Mouse (Mus musculus): ENCODE measurements around the gene Golm1.
"Not testable (repeated sequence)": the region's sequence is repeated elsewhere in the genome, so short reads cannot be mapped to it uniquely, and the experiment has no call there.

Golm1 gene

GRCm38 (mm10) chr13:59646674-59647244 is 28.9 kb downstream of the Golm1 start:
- DNase-seq (ENCODE audit: low spot score), result no peak

- no peak for DNase-seq (ENCODE audit: low spot score)
Observed at GRCm38 (mm10) chr13:59645491-59645890, 30.1 kb downstream of the Golm1 start.

GRCm38 (mm10) chr13:59642818-59643217 is 32.8 kb downstream of the Golm1 start:
- DNase-seq (ENCODE audit: low spot score), result peak; percentile 59

GRCm38 (mm10) chr13:59640178-59640440 is 35.5 kb downstream of the Golm1 start:
- no peak for DNase-seq (ENCODE audit: low spot score)

- DNase-seq (ENCODE audit: low spot score), result peak; percentile 64
Observed at GRCm38 (mm10) chr13:59639368-59640177, 36.0 kb downstream of the Golm1 start.

GRCm38 (mm10) chr13:59637800-59638199 is 37.8 kb downstream of the Golm1 start:
- no peak for DNase-seq (ENCODE audit: low spot score)

GRCm38 (mm10) chr13:59634637-59635036 is 41.0 kb downstream of the Golm1 start:
- no peak for DNase-seq (ENCODE audit: low spot score)

GRCm38 (mm10) chr13:59626739-59627138 is 48.9 kb downstream of the Golm1 start:
- no peak for DNase-seq (ENCODE audit: low spot score)

GRCm38 (mm10) chr13:59624903-59625302 is 50.7 kb downstream of the Golm1 start:
- DNase-seq (ENCODE audit: low spot score), result no peak

GRCm38 (mm10) chr13:59624389-59624788 is 51.2 kb downstream of the Golm1 start:
- no peak for DNase-seq (ENCODE audit: low spot score)

GRCm38 (mm10) chr13:59621643-59622489 is 53.7 kb downstream of the Golm1 start:
- no peak for DNase-seq (ENCODE audit: low spot score)

- no peak for DNase-seq (ENCODE audit: low spot score)
Observed at GRCm38 (mm10) chr13:59618463-59618862, 57.1 kb downstream of the Golm1 start.

GRCm38 (mm10) chr13:59615554-59615953 is 60.1 kb downstream of the Golm1 start:
- no peak for DNase-seq (ENCODE audit: low spot score)

- DNase-seq (ENCODE audit: low spot score), result no peak
Observed at GRCm38 (mm10) chr13:59615152-59615551, 60.5 kb downstream of the Golm1 start.

GRCm38 (mm10) chr13:59613868-59614267 is 61.7 kb downstream of the Golm1 start:
- DNase-seq (ENCODE audit: low spot score), result no peak

- DNase-seq (ENCODE audit: low spot score), result no peak
Observed at GRCm38 (mm10) chr13:59610437-59610836, 65.2 kb downstream of the Golm1 start.

- no peak for DNase-seq (ENCODE audit: low spot score)
Observed at GRCm38 (mm10) chr13:59609885-59610284, 65.7 kb downstream of the Golm1 start.

GRCm38 (mm10) chr13:59605221-59605922 is 70.2 kb downstream of the Golm1 start:
- DNase-seq (ENCODE audit: low spot score), result no peak

- DNase-seq (ENCODE audit: low spot score), result no peak
Observed at GRCm38 (mm10) chr13:59604511-59604910, 71.1 kb downstream of the Golm1 start.

GRCm38 (mm10) chr13:59603096-59603495 is 72.5 kb downstream of the Golm1 start:
- no peak for DNase-seq (ENCODE audit: low spot score)

GRCm38 (mm10) chr13:59592630-59593029 is 83.0 kb downstream of the Golm1 start:
- no peak for DNase-seq (ENCODE audit: low spot score)

GRCm38 (mm10) chr13:59592058-59592457 is 83.6 kb downstream of the Golm1 start:
- DNase-seq (ENCODE audit: low spot score), result not testable (repeated sequence)

All from c-Kit-positive CD71-positive TER-119-positive erythroid progenitor cells, embryonic 14.5 days (primary cell).